Mouse (Mus musculus): ENCODE measurements around the gene Vav3. TPM values are rescaled to one million over a fixed set of nuclear protein-coding genes. Genes with fewer than 3 reads are reported as not detected.

Vav3 gene
- total and polyA plus RNA-seq, 2 experiments from 2014 or later, result 7.3 to 8.2 TPM

- TF ChIP-seq CTCF (IDR thresholded peaks at IDR 0.05; ENCODE audit: low read depth), result no peak
- Histone ChIP-seq H3K9ac (replicated peaks; ENCODE audit: low read length) (no peak overlapping the region), H3K9me3 (ENCODE audit: low read length) (no peaks in the 10 kb centered on the region), H3K4me3 (ENCODE audit: low read length) (no peak overlapping the region), H3K36me3 (ENCODE audit: insufficient read depth, low read length) (no peaks in the 10 kb centered on the region), H3K27me3 (ENCODE audit: insufficient read depth, low read length) (no peaks in the 10 kb centered on the region), H3K27ac (no peak overlapping the region), H3K4me1 (ENCODE audit: insufficient read depth, low read length) (no peaks in the 10 kb centered on the region), H3K4me2 (ENCODE audit: low read depth, low read length) (no peak overlapping the region)
- 83% methylated on average over 18 of the region's 18 CpGs for WGBS
- ATAC-seq (no peak), DNase-seq (ENCODE audit: low spot score) (no peak)
These were observed 30.9 kb upstream of the Vav3 start for GRCm38 (mm10) chr3:109309317-109310265.

GRCm38 (mm10) chr3:109311172-109311824 lies 29.2 kb upstream of the Vav3 start:
- Histone ChIP-seq H3K9me3 (ENCODE audit: low read length) (no peaks in the 10 kb centered on the region), H3K36me3 (ENCODE audit: insufficient read depth, low read length) (no peaks in the 10 kb centered on the region), H3K27ac (no peak overlapping the region), H3K27me3 (ENCODE audit: insufficient read depth, low read length) (no peaks in the 10 kb centered on the region), H3K4me3 (ENCODE audit: low read length) (no peak overlapping the region), H3K9ac (replicated peaks; ENCODE audit: low read length) (no peak overlapping the region), H3K4me1 (ENCODE audit: insufficient read depth, low read length) (no peaks in the 10 kb centered on the region), H3K4me2 (ENCODE audit: low read depth, low read length) (no peak overlapping the region)
- TF ChIP-seq CTCF (IDR thresholded peaks at IDR 0.05; ENCODE audit: low read depth), result no peak
- DNase-seq (ENCODE audit: low spot score), result no peak
- no peak for ATAC-seq
- 92% methylated on average over 6 of the region's 6 CpGs for WGBS

- no peak overlapping the region for H3K27ac ChIP-seq
- ATAC-seq, result no peak
- H3K4me3 ChIP-seq (ENCODE audit: low read length), result no peak overlapping the region
- H3K9ac ChIP-seq (replicated peaks; ENCODE audit: low read length), result no peak overlapping the region
- no peak overlapping the region for H3K4me2 ChIP-seq (ENCODE audit: low read depth, low read length)
- H3K4me1 ChIP-seq (ENCODE audit: insufficient read depth, low read length), result no peaks in the 10 kb centered on the region
- H3K9me3 ChIP-seq (ENCODE audit: low read length), result no peaks in the 10 kb centered on the region
- DNase-seq (ENCODE audit: low spot score), result no peak
- H3K27me3 ChIP-seq (ENCODE audit: insufficient read depth, low read length), result no peaks in the 10 kb centered on the region
- H3K36me3 ChIP-seq (ENCODE audit: insufficient read depth, low read length), result no peaks in the 10 kb centered on the region
- no peak for TF ChIP-seq CTCF (IDR thresholded peaks at IDR 0.05; ENCODE audit: low read depth)
- 55% methylated on average over 3 of the region's 3 CpGs for WGBS
These were observed 28.6 kb upstream of the Vav3 start for GRCm38 (mm10) chr3:109311875-109312274.

- H3K36me3 ChIP-seq (ENCODE audit: insufficient read depth, low read length), result no peaks in the 10 kb centered on the region
- no peak overlapping the region for H3K4me2 ChIP-seq (ENCODE audit: low read depth, low read length)
- no peak for ATAC-seq
- no peaks in the 10 kb centered on the region for H3K27me3 ChIP-seq (ENCODE audit: insufficient read depth, low read length)
- no peak for TF ChIP-seq CTCF (IDR thresholded peaks at IDR 0.05; ENCODE audit: low read depth)
- DNase-seq (ENCODE audit: low spot score), result no peak
- no peaks in the 10 kb centered on the region for H3K9me3 ChIP-seq (ENCODE audit: low read length)
- H3K27ac ChIP-seq, result no peak overlapping the region
- WGBS, result 33% methylated on average over 2 of the region's 2 CpGs
- H3K4me1 ChIP-seq (ENCODE audit: insufficient read depth, low read length), result no peaks in the 10 kb centered on the region
- H3K9ac ChIP-seq (replicated peaks; ENCODE audit: low read length), result no peak overlapping the region
- H3K4me3 ChIP-seq (ENCODE audit: low read length), result no peak overlapping the region
These were observed 27.0 kb upstream of the Vav3 start for GRCm38 (mm10) chr3:109313501-109313900.

GRCm38 (mm10) chr3:109322225-109322624 lies 18.2 kb upstream of the Vav3 start:
- no peaks in the 10 kb centered on the region for H3K36me3 ChIP-seq (ENCODE audit: insufficient read depth, low read length)
- DNase-seq (ENCODE audit: low spot score), result no peak
- no peak overlapping the region for H3K27ac ChIP-seq
- no peak overlapping the region for H3K9ac ChIP-seq (replicated peaks; ENCODE audit: low read length)
- no peaks in the 10 kb centered on the region for H3K4me1 ChIP-seq (ENCODE audit: insufficient read depth, low read length)
- no peaks in the 10 kb centered on the region for H3K9me3 ChIP-seq (ENCODE audit: low read length)
- no peak overlapping the region for H3K4me3 ChIP-seq (ENCODE audit: low read length)
- H3K27me3 ChIP-seq (ENCODE audit: insufficient read depth, low read length), result no peaks in the 10 kb centered on the region
- no peak for ATAC-seq
- TF ChIP-seq CTCF (IDR thresholded peaks at IDR 0.05; ENCODE audit: low read depth), result no peak
- no peak overlapping the region for H3K4me2 ChIP-seq (ENCODE audit: low read depth, low read length)

GRCm38 (mm10) chr3:109323447-109324300 lies 16.8 kb upstream of the Vav3 start:
- WGBS, result 68% methylated on average over 7 of the region's 7 CpGs
- H3K27ac ChIP-seq, result no peak overlapping the region
- ATAC-seq (no peak), DNase-seq (ENCODE audit: low spot score) (no peak)
- no peak overlapping the region for H3K4me2 ChIP-seq (ENCODE audit: low read depth, low read length)
- no peak overlapping the region for H3K9ac ChIP-seq (replicated peaks; ENCODE audit: low read length)
- TF ChIP-seq CTCF (IDR thresholded peaks at IDR 0.05; ENCODE audit: low read depth), result no peak
- no peaks in the 10 kb centered on the region for H3K4me1 ChIP-seq (ENCODE audit: insufficient read depth, low read length)
- no peaks in the 10 kb centered on the region for H3K36me3 ChIP-seq (ENCODE audit: insufficient read depth, low read length)
- no peak overlapping the region for H3K4me3 ChIP-seq (ENCODE audit: low read length)
- H3K27me3 ChIP-seq (ENCODE audit: insufficient read depth, low read length), result no peaks in the 10 kb centered on the region
- H3K9me3 ChIP-seq (ENCODE audit: low read length), result no peaks in the 10 kb centered on the region
